Mouse (Mus musculus): ENCODE results near the gene Myct1.
A peak's percentile ranks its signal among the peaks of the same experiment; 100 is the strongest.

Gene Myct1

GRCm38 (mm10) chr10:5593464-5593863, at the start of gene Myct1:
Gene Myct1, plus strand, starts transcription at chr10:5593775.
- no peak for DNase-seq (ENCODE audit: low spot score)

- no peak for DNase-seq (ENCODE audit: low spot score)
Observed at GRCm38 (mm10) chr10:5546428-5546827, 47.1 kb upstream of the Myct1 start.

GRCm38 (mm10) chr10:5547769-5548168, 45.8 kb upstream of the Myct1 start:
- DNase-seq (ENCODE audit: low spot score): no peak

GRCm38 (mm10) chr10:5548651-5549050, 44.9 kb upstream of the Myct1 start:
- no peak for DNase-seq (ENCODE audit: low spot score)

GRCm38 (mm10) chr10:5549871-5550167, 43.8 kb upstream of the Myct1 start:
- DNase-seq (ENCODE audit: low spot score): no peak

- no peak for DNase-seq (ENCODE audit: low spot score)
Observed at GRCm38 (mm10) chr10:5550168-5551021, 43.2 kb upstream of the Myct1 start.

- no peak for DNase-seq (ENCODE audit: low spot score)
Observed at GRCm38 (mm10) chr10:5551382-5551781, 42.2 kb upstream of the Myct1 start, which contains the start of gene Syne1. Gene Syne1, minus strand, starts transcription at chr10:5551482.

GRCm38 (mm10) chr10:5554941-5555340, 38.6 kb upstream of the Myct1 start:
- no peak for DNase-seq (ENCODE audit: low spot score)

GRCm38 (mm10) chr10:5558808-5559207, 34.8 kb upstream of the Myct1 start:
- no peak for DNase-seq (ENCODE audit: low spot score)

GRCm38 (mm10) chr10:5560526-5560925, 33.0 kb upstream of the Myct1 start:
- DNase-seq (ENCODE audit: low spot score): no peak

- no peak for DNase-seq (ENCODE audit: low spot score)
Observed at GRCm38 (mm10) chr10:5561706-5562105, 31.9 kb upstream of the Myct1 start.

- no peak for DNase-seq (ENCODE audit: low spot score)
Observed at GRCm38 (mm10) chr10:5568991-5569390, 24.6 kb upstream of the Myct1 start.

GRCm38 (mm10) chr10:5570059-5570458, 23.5 kb upstream of the Myct1 start:
- no peak for DNase-seq (ENCODE audit: low spot score)

GRCm38 (mm10) chr10:5571332-5571731, 22.2 kb upstream of the Myct1 start:
- DNase-seq (ENCODE audit: low spot score): no peak

GRCm38 (mm10) chr10:5573328-5573727, 20.2 kb upstream of the Myct1 start:
- no peak for DNase-seq (ENCODE audit: low spot score)

GRCm38 (mm10) chr10:5591061-5591460, 2.5 kb upstream of the Myct1 start:
- DNase-seq (ENCODE audit: low spot score): no peak

GRCm38 (mm10) chr10:5591996-5592395, 1.6 kb upstream of the Myct1 start:
- DNase-seq (ENCODE audit: low spot score): no peak

- DNase-seq (ENCODE audit: low spot score): no peak
Observed at GRCm38 (mm10) chr10:5594457-5594856, 882 bp downstream of the Myct1 start.

- DNase-seq (ENCODE audit: low spot score): no peak
Observed at GRCm38 (mm10) chr10:5596559-5596958, 3.0 kb downstream of the Myct1 start.

GRCm38 (mm10) chr10:5600123-5600522, 6.5 kb downstream of the Myct1 start:
- peak; percentile 14 for DNase-seq (ENCODE audit: low spot score)

- DNase-seq (ENCODE audit: low spot score): no peak
Observed at GRCm38 (mm10) chr10:5603512-5603911, 9.9 kb downstream of the Myct1 start.

GRCm38 (mm10) chr10:5604371-5604770, 10.8 kb downstream of the Myct1 start:
- DNase-seq (ENCODE audit: low spot score): no peak

- no peak for DNase-seq (ENCODE audit: low spot score)
Observed at GRCm38 (mm10) chr10:5608874-5609273, 15.3 kb downstream of the Myct1 start.

All from spleen, adult 12 weeks (tissue).